Mouse (Mus musculus) C2C12 (cell line): ENCODE data around the gene Gm26897.

Experiments
- CTCF ChIP-seq: IDR thresholded peaks from one replicate; pipeline ENCODE4 v1.5.1; 2011; ENCODE audit not compliant: control insufficient read depth, insufficient read depth, insufficient read length
- MAX ChIP-seq: IDR thresholded peaks from one replicate; pipeline ENCODE4 v1.6.1; 2011; ENCODE audit warnings: mild to moderate bottlenecking, control low read depth
- MYOD1 ChIP-seq: IDR thresholded peaks from one replicate; pipeline ENCODE4 v1.6.1; 2011; ENCODE audit warnings: low read depth; ENCODE audit not compliant: control insufficient read depth, insufficient read length
- USF1 ChIP-seq: IDR thresholded peaks from one replicate; pipeline ENCODE4 v1.6.1; 2011; ENCODE audit warnings: low read depth, mild to moderate bottlenecking, control low read depth, moderate library complexity

DNA sequence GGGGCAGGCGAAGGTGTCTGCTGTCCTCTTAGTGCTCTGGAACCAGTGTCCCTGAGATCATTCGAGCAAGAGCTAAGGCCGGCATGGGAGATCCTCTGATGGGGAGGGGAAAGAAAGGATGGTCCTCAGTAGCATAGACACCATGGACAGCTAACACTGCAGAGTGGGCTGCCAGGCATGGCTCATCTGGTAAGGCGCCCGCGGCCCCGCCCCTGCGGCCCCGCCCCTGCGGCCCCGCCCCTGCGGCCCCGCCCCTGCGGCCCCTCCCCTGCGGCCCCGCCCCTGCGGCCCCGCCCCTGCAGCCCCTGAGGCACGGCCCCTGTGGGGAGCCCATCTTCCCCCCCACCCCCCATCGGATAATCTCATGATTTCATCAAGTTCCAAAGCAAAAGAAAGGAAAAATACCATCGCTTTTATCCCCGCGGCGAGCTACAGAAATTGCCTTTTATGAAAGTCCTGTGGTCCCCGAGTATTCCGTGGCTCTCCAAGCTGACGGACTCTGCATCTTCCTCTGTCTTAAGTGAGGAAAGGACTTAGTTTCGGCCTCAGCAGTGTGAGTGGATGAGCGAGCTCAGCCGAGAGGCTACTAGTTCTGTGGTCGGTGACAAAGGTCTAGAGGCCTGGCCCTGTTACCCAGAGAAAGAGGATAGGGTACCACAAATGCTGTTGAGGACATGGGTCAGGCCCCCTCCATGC, 31.9 kb upstream of the Gm26897 start:
- TF ChIP-seq CTCF: no peak
- TF ChIP-seq MAX: no peak
- no peak for TF ChIP-seq USF1
- TF ChIP-seq MYOD1: no peak
